Mouse (Mus musculus): ENCODE data around the gene Sds. TPM values are rescaled to one million over a fixed set of nuclear protein-coding genes. Genes with fewer than 3 reads are reported as not detected.

Sds gene
- total RNA-seq, 2 experiments from 2014 or later = 0.26 to 0.70 TPM

DNA sequence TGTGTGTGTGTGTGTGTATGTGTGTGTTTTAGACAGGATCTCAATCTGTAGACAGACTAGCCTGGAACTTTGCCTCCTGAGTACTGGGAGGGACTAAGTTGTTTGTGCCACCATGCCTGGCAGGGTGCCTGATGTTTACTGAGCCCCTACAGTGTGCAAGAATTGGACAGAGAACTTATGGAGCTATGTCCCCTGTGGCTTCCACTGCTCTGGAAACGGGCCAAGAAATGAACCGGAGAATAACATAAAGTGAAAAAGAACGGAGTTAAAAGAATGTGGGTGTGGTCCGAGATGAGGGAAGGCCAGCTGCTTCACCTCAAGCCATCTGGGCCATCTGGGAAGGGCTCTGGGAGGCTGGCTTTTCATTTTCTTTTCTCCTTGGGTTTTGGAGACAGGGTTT, 38.4 kb downstream of the Sds start:
- peak overlapping the region; percentile 92 for H3K27ac ChIP-seq
- intact Hi-C loops (cut with DNase I) = loop anchor here (5.0 kb wide), 1 partner anchor 73 kb away; the partner anchor contains the start of genes Iqcd and Tpcn1
- peak overlapping the region; percentile 41 for H3K4me3 ChIP-seq
- TF ChIP-seq CTCF (IDR thresholded peaks at IDR 0.05) = no peak
- peak; percentile 53 for DNase-seq

GRCm38 (mm10) chr5:120515451-120515850, 39.1 kb downstream of the Sds start:
- DNase-seq = no peak
- H3K27ac ChIP-seq = peak overlapping the region; percentile 92
- H3K4me3 ChIP-seq = peak overlapping the region; percentile 41
- intact Hi-C loops (cut with DNase I) = no loop called here
- TF ChIP-seq CTCF (IDR thresholded peaks at IDR 0.05) = no peak

DNA sequence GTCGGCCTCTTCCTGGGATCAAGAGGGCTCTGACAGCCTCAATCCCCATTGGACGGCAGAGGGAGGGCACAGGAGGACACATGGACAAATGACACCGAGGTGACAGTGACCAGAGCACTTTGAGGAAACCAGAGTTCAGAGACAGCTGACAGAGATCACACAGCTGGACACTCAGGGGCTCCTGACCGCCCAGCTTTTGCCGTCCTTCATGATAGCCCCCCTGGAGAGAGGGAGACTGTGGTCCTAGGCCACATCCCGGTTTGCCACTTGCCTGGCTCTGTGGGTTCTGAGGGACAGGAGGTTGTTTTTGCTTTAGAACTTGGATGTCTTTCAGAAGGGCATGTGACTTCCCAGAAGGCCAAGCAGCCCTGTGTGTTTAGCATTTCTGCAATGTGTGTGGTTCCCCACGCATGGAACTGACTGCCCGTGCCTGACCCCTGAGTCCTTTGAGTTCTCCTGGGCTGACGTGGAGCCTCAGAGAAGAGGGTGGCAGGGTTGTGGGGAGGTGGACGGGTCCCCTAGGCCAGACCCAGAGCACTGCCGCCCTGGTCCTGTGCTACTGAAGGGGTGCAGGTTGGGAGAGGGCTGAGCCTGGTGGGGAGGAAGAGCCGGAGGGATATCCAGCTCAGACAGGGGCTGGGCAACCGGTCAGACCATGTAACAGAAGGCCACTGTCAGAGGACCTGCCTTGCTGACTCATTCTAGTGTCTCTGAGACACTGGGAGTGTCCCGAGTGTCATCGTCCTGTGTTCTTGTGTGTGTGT, 40.1 kb downstream of the Sds start:
- Histone ChIP-seq H3K4me3 (peak overlapping the region; percentile 41), H3K27ac (peak overlapping the region; percentile 92)
- peak; percentile 51 for DNase-seq
- intact Hi-C loops (cut with DNase I) = no loop called here
- TF ChIP-seq CTCF (IDR thresholded peaks at IDR 0.05) = no peak

GRCm38 (mm10) chr5:120517552-120517951, 41.2 kb downstream of the Sds start:
- intact Hi-C loops (cut with DNase I) = no loop called here
- Histone ChIP-seq H3K4me3 (peak overlapping the region; percentile 0; the same call in 1 of the 2 replicates), H3K27ac (peak overlapping the region; percentile 92)
- no peak for TF ChIP-seq CTCF (IDR thresholded peaks at IDR 0.05)
- peak; percentile 75 for DNase-seq

GRCm38 (mm10) chr5:120522649-120523048, 46.3 kb downstream of the Sds start:
- intact Hi-C loops (cut with DNase I) = no loop called here
- no peak overlapping the region for H3K4me3 ChIP-seq
- TF ChIP-seq CTCF (IDR thresholded peaks at IDR 0.05) = peak; percentile 75
- H3K27ac ChIP-seq = no peak overlapping the region
- peak; percentile 64 for DNase-seq

DNA sequence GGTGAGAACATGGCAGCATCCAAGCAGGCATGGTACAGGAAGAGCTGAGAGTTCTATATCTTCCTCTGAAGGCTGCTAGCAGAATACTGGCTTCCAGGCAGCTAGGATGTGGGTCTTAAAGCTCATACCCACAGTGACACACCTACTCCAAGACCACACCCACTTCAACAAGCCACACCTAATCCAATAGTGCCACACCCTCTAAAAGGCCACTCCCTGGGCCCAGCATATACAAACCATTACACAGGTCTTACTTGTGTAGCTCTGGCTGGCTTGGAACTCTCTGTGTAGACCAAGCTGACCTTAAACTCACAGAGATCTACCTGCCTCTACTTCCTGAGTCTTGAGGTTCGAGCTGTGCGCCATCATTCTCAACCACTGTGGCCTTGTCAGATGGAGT, 48.4 kb downstream of the Sds start:
- H3K27ac ChIP-seq = no peak overlapping the region
- TF ChIP-seq CTCF (IDR thresholded peaks at IDR 0.05) = no peak
- DNase-seq = no peak
- intact Hi-C loops (cut with DNase I) = no loop called here
- no peak overlapping the region for H3K4me3 ChIP-seq

DNA sequence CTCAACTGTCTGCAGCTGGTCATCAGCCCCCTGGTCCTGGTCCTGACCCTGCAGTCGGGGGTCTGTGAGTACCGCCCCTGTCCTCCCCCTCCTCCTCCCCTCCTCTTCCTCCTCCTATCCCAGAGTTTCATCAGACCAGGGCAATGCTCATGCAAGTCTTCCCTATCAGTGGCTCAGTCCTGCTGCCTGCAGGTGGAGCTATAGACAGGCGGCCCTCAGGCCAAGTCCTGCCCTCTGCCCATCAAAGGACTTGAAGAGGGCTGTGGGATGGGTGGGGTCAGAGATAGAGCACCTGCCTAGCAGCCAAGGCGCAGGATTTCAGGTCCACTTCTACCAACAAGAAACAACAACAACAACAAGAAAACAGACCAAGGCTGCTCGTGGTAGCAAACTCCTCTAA, 49.4 kb downstream of the Sds start:
- no peak overlapping the region for H3K27ac ChIP-seq
- intact Hi-C loops (cut with DNase I) = no loop called here
- no peak for DNase-seq
- TF ChIP-seq CTCF (IDR thresholded peaks at IDR 0.05) = peak; percentile 50
- no peak overlapping the region for H3K4me3 ChIP-seq

GRCm38 (mm10) chr5:120526311-120526710, 50.0 kb downstream of the Sds start:
- no peak for DNase-seq
- H3K4me3 ChIP-seq = no peak overlapping the region
- intact Hi-C loops (cut with DNase I) = no loop called here
- no peak for TF ChIP-seq CTCF (IDR thresholded peaks at IDR 0.05)
- H3K27ac ChIP-seq = no peak overlapping the region

DNA sequence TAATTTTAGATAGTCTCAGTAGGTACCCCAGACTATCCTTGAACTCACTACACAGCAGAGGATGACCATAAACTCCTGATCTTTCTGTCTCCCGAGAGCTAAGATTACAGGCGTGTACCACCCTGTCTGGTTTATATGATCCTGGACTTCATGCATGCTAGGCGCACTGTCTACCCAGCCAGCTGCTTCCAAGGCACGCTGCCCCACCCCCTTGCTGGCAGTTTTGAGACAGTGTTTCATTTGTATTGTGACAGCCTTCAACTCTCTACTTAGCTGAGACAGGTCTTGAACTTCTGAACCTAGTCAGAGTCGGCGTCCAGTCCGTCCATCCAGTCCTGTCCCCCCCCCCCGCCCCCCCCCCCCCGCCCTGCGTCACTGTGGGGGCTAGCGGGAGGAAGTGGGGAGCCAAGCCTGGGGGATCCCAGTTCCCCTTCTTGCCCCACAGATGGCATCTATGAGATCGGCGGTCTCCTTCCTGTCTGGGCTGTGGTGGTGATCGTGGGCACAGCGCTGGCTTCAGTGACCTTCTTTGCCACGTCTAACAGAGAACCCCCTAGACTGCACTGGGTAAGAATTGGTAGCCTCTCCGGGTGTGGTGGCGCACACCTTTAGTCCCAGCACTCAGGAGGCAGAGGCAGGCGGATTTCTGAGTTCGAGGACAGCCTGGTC, 51.1 kb downstream of the Sds start:
- no peak for TF ChIP-seq CTCF (IDR thresholded peaks at IDR 0.05)
- intact Hi-C loops (cut with DNase I) = no loop called here
- DNase-seq = no peak
- H3K4me3 ChIP-seq = no peak overlapping the region
- no peak overlapping the region for H3K27ac ChIP-seq

- TF ChIP-seq CTCF (IDR thresholded peaks at IDR 0.05) = no peak
- Histone ChIP-seq H3K27ac (no peak overlapping the region), H3K4me3 (no peak overlapping the region)
- no peak for DNase-seq
- intact Hi-C loops (cut with DNase I) = no loop called here
Observed at GRCm38 (mm10) chr5:120531631-120532030, 55.3 kb downstream of the Sds start.

Other genes with a start within 250 kb of the Sds start
- gene Lhx5, start 44.8 kb upstream of the Sds start, total RNA-seq (2021) = not detected
- gene Sdsl, start 3.7 kb upstream of the Sds start, total RNA-seq (2021) = 1 to 10 TPM in 1 of 2 experiments, under 1 TPM in 1; 0.41 to 1.1 TPM
- gene Plbd2, start 27.1 kb downstream of the Sds start, total RNA-seq (2021) = 10 to 100 TPM; 33.7 to 47.8 TPM
- gene Slc8b1, start 34.6 kb downstream of the Sds start, total RNA-seq (2021) = 10 to 100 TPM in 1 of 2 experiments, 1 to 10 TPM in 1; 8.1 to 10.5 TPM
- gene Tpcn1, start 112.1 kb downstream of the Sds start, total RNA-seq (2021) = 10 to 100 TPM; 42.7 to 44.8 TPM
- not detected for gene Iqcd, start 112.5 kb downstream of the Sds start, total RNA-seq (2021)
- 1 to 10 TPM; 4.9 to 6.6 TPM for gene Rita1, start 136.1 kb downstream of the Sds start, total RNA-seq (2021)
- gene Ddx54, start 136.2 kb downstream of the Sds start, total RNA-seq (2021) = 10 to 100 TPM; 16.9 to 17.7 TPM
- not detected for gene Cfap73, start 157.7 kb downstream of the Sds start, total RNA-seq (2021)
- not detected for gene Rasal1, start 172.3 kb downstream of the Sds start, total RNA-seq (2021)
- gene Dtx1, start 235.4 kb downstream of the Sds start, total RNA-seq (2021) = under 1 TPM; 0.45 to 0.54 TPM